Mouse (Mus musculus) intestine, postnatal 0 days (tissue): ENCODE measurements around the gene Srl. TPM values are rescaled to one million over a fixed set of nuclear protein-coding genes. Genes with fewer than 3 reads are reported as not detected.
"Not testable (repeated sequence)": the region's sequence is repeated elsewhere in the genome, so short reads cannot be mapped to it uniquely, and the experiment has no call there.

ENCODE experiments used
- ATAC-seq: fragments of 200-750 bp; cut with Nextera tagmentation; 2 replicates; pipeline ENCODE4 v1.8.0; 2017; ENCODE audit warnings: mild to moderate bottlenecking, moderate TSS enrichment, moderate library complexity
- H3K27ac ChIP-seq: fragments of 300-500 bp; sonication (generic); 2 replicates; pipeline ENCODE4 v1.5.1; 2014; ENCODE audit warnings: mild to moderate bottlenecking, low read depth, low read length, moderate library complexity
- H3K27me3 ChIP-seq: fragments of 300-500 bp; sonication (generic); replicated peaks from 2 replicates; pipeline ENCODE4 v1.6.1; 2014; ENCODE audit warnings: low read length, mixed read lengths; ENCODE audit not compliant: control insufficient read depth, insufficient read depth
- H3K36me3 ChIP-seq: fragments of 300-500 bp; sonication (generic); 2 replicates; pipeline ENCODE4 v1.6.1; 2014; ENCODE audit warnings: mild to moderate bottlenecking, moderate library complexity; ENCODE audit not compliant: control insufficient read depth, insufficient read depth
- H3K4me1 ChIP-seq: fragments of 300-500 bp; sonication (generic); replicated peaks from 2 replicates; pipeline ENCODE4 v1.6.1; 2014; ENCODE audit warnings: antibody characterized with exemption, low read length, mixed read lengths; ENCODE audit not compliant: control insufficient read depth, insufficient read depth
- H3K4me2 ChIP-seq: fragments of 300-500 bp; sonication (generic); replicated peaks from 2 replicates; pipeline ENCODE4 v1.6.1; 2014; ENCODE audit warnings: low read depth, mild to moderate bottlenecking, moderate library complexity
- H3K4me3 ChIP-seq: fragments of 300-500 bp; sonication (generic); 2 replicates; pipeline ENCODE4 v1.5.1; 2014; ENCODE audit warnings: low read depth, low read length
- H3K9ac ChIP-seq: fragments of 300-500 bp; sonication (generic); 2 replicates; pipeline ENCODE4 v1.6.1; 2014; ENCODE audit warnings: mild to moderate bottlenecking, low read depth, low read length
- H3K9me3 ChIP-seq: fragments of 300-500 bp; sonication (generic); 2 replicates; pipeline ENCODE4 v1.6.1; 2016; ENCODE audit warnings: mixed run types; ENCODE audit not compliant: control insufficient read depth
- CTCF ChIP-seq: sonication (generic); IDR thresholded peaks from 2 replicates; pipeline ENCODE4 v1.5.1; 2016; ENCODE audit warnings: low read depth, mild to moderate bottlenecking, control low read depth, antibody characterized with exemption, moderate library complexity
- WGBS: fragments of 180-500 bp; shearing (Covaris S2); extraction: QIAGEN DNeasy Blood & Tissue Kit; methylation state at CpG from one replicate; pipeline ENCODE4 v1.1.7; 2014; 5-methylcytosine and 5-hydroxymethylcytosine counted together
- polyA plus RNA-seq: library from polyadenylated mRNA; unstranded; fragments of >200 nt; fragmentation: Nextera tagmentation; extraction: Ambion mirVana; gene quantifications from 2 replicates; pipeline ENCODE4 v1.2.1, GENCODE M21; 2015

The Srl gene
- polyA plus RNA-seq, 1 experiment from 2014 or later, result 2.2 TPM

GRCm38 (mm10) chr16:4540064-4540775, 1.4 kb downstream of the Srl start:
- Histone ChIP-seq H3K4me1 (0 out of 2 replicates have a peak, but pooled peaks cover 3% of the 10 kb centered on the region), H3K9me3 (no peaks in the 10 kb centered on the region), H3K4me3 (no peak overlapping the region), H3K27me3 (no peaks in the 10 kb centered on the region), H3K36me3 (0 out of 2 replicates have a peak, but pooled peaks cover 5% of the 10 kb centered on the region), H3K27ac (no peak overlapping the region), H3K9ac (no peak overlapping the region), H3K4me2 (no peak overlapping the region)
- TF ChIP-seq CTCF, result peak; percentile 33; the same call in 1 of the 2 replicates
- 87% methylated on average over 12 of the region's 12 CpGs for WGBS
- no peak for ATAC-seq

- WGBS, result 84% methylated on average over 4 of the region's 4 CpGs
- no peaks in the 10 kb centered on the region for H3K9me3 ChIP-seq
- no peak for TF ChIP-seq CTCF
Measured at GRCm38 (mm10) chr16:4539521-4539920, 2.1 kb downstream of the Srl start.

GRCm38 (mm10) chr16:4537616-4538358, 3.8 kb downstream of the Srl start:
- no peak for TF ChIP-seq CTCF
- H3K9ac ChIP-seq, result no peak overlapping the region
- WGBS, result 40% methylated on average over 3 of the region's 3 CpGs
- H3K4me2 ChIP-seq, result no peak overlapping the region
- no peaks in the 10 kb centered on the region for H3K27me3 ChIP-seq
- H3K4me1 ChIP-seq, result no peaks in the 10 kb centered on the region
- no peak overlapping the region for H3K4me3 ChIP-seq
- no peak overlapping the region for H3K27ac ChIP-seq
- H3K36me3 ChIP-seq, result no peaks in the 10 kb centered on the region
- ATAC-seq, result no peak
- no peaks in the 10 kb centered on the region for H3K9me3 ChIP-seq

More at GRCm38 (mm10) chr16:4539521-4539920, 2.1 kb downstream of the Srl start:
- Histone ChIP-seq H3K36me3 (no peaks in the 10 kb centered on the region), H3K4me2 (no peak overlapping the region), H3K27me3 (no peaks in the 10 kb centered on the region), H3K4me3 (no peak overlapping the region), H3K27ac (no peak overlapping the region), H3K4me1 (no peaks in the 10 kb centered on the region), H3K9ac (no peak overlapping the region)
- no peak for ATAC-seq

- H3K9me3 ChIP-seq, H3K27ac ChIP-seq, H3K36me3 ChIP-seq, H3K4me3 ChIP-seq, H3K9ac ChIP-seq, H3K27me3 ChIP-seq, ATAC-seq, H3K4me1 ChIP-seq, H3K4me2 ChIP-seq: not testable (repeated sequence)
- 85% methylated on average over 12 of the region's 12 CpGs for WGBS
Measured at GRCm38 (mm10) chr16:4527373-4527772, 14.2 kb downstream of the Srl start.

GRCm38 (mm10) chr16:4523313-4524004, 18.2 kb downstream of the Srl start:
- H3K4me2 ChIP-seq, result no peak overlapping the region
- H3K27me3 ChIP-seq, result no peaks in the 10 kb centered on the region
- no peaks in the 10 kb centered on the region for H3K4me1 ChIP-seq
- 69% methylated on average over 7 of the region's 7 CpGs for WGBS
- no peaks in the 10 kb centered on the region for H3K9me3 ChIP-seq
- no peak for ATAC-seq
- H3K9ac ChIP-seq, result no peak overlapping the region
- no peaks in the 10 kb centered on the region for H3K36me3 ChIP-seq
- H3K4me3 ChIP-seq, result no peak overlapping the region
- H3K27ac ChIP-seq, result no peak overlapping the region
- no peak for TF ChIP-seq CTCF

GRCm38 (mm10) chr16:4522879-4523278, 18.7 kb downstream of the Srl start:
- 51% methylated on average over 8 of the region's 8 CpGs for WGBS
- no peak overlapping the region for H3K4me3 ChIP-seq
- no peak overlapping the region for H3K9ac ChIP-seq
- TF ChIP-seq CTCF, result no peak
- H3K27me3 ChIP-seq, result no peaks in the 10 kb centered on the region
- H3K4me2 ChIP-seq, result no peak overlapping the region
- no peaks in the 10 kb centered on the region for H3K36me3 ChIP-seq
- ATAC-seq, result no peak
- no peak overlapping the region for H3K27ac ChIP-seq
- H3K4me1 ChIP-seq, result no peaks in the 10 kb centered on the region
- H3K9me3 ChIP-seq, result no peaks in the 10 kb centered on the region
